Mouse (Mus musculus) myocyte (in vitro differentiated cells): Measurements from ENCODE around the gene Esrra. TPM values are rescaled to one million over a fixed set of nuclear protein-coding genes. Genes with fewer than 3 reads are reported as not detected.

Source experiments
- H3K27me3 ChIP-seq: one replicate; pipeline ENCODE4 v1.6.1; 2011; ENCODE audit not compliant: control insufficient read depth, insufficient read depth, insufficient read length
- H3K36me3 ChIP-seq: one replicate; pipeline ENCODE4 v1.6.1; 2011; ENCODE audit not compliant: control insufficient read depth, insufficient read depth
- H3K4me2 ChIP-seq: one replicate; pipeline ENCODE4 v1.6.1; 2011; ENCODE audit warnings: low read depth, control low read depth
- H3K4me3 ChIP-seq: one replicate; pipeline ENCODE4 v1.5.1; 2011; ENCODE audit warnings: mild to moderate bottlenecking, control low read depth, moderate library complexity
- H3K79me2 ChIP-seq: one replicate; pipeline ENCODE4 v1.6.1; 2011; ENCODE audit not compliant: control insufficient read depth, insufficient read depth
- H3ac ChIP-seq: one replicate; pipeline ENCODE4 v1.6.1; 2011; ENCODE audit not compliant: control insufficient read depth, insufficient read length
- CEBPB ChIP-seq: IDR thresholded peaks from 2 replicates; pipeline ENCODE4 v1.6.1; 2011; ENCODE audit warnings: mild to moderate bottlenecking, moderate library complexity; ENCODE audit not compliant: poor library complexity, insufficient read depth, severe bottlenecking
- E2F4 ChIP-seq: IDR thresholded peaks from one replicate; pipeline ENCODE4 v1.6.1; 2011; ENCODE audit warnings: mild to moderate bottlenecking, control low read depth, moderate library complexity; ENCODE audit not compliant: insufficient read depth
- MAX ChIP-seq: IDR thresholded peaks from one replicate; pipeline ENCODE4 v1.6.1; 2011; ENCODE audit warnings: low read depth, mild to moderate bottlenecking, control low read depth
- MYOD1 ChIP-seq, 3 experiments: IDR thresholded peaks; one replicate each; pipeline ENCODE4 v1.6.1; 2011; ENCODE audit warnings: control low read depth in 2 of 3, low read depth in 2 of 3, mild to moderate bottlenecking in 2 of 3, moderate library complexity in 1 of 3; ENCODE audit not compliant: insufficient read length in 2 of 3, control insufficient read depth in 1 of 3
- MYOG ChIP-seq, 3 experiments: IDR thresholded peaks; one replicate each; pipeline ENCODE4 v1.6.1; 2011; ENCODE audit warnings: control low read depth in 2 of 3, low read depth in 2 of 3, mild to moderate bottlenecking in 2 of 3; ENCODE audit not compliant: insufficient read length in 2 of 3, control insufficient read depth in 1 of 3, insufficient read depth in 1 of 3
- POLR2A ChIP-seq: IDR thresholded peaks from one replicate; pipeline ENCODE4 v1.6.1; 2011; ENCODE audit warnings: low read depth, mild to moderate bottlenecking, control low read depth, moderate library complexity; ENCODE audit not compliant: insufficient read length
- POLR2AphosphoS2 ChIP-seq: IDR thresholded peaks from one replicate; pipeline ENCODE4 v1.6.1; 2011; ENCODE audit warnings: low read depth, control low read depth; ENCODE audit not compliant: insufficient read length
- REST ChIP-seq: IDR thresholded peaks from one replicate; pipeline ENCODE4 v1.6.1; 2011; ENCODE audit warnings: mild to moderate bottlenecking, control low read depth, moderate library complexity; ENCODE audit not compliant: insufficient read depth, insufficient read length
- SRF ChIP-seq: IDR thresholded peaks from one replicate; pipeline ENCODE4 v1.6.1; 2011; ENCODE audit warnings: low read depth; ENCODE audit not compliant: control insufficient read depth, insufficient read length
- TCF12 ChIP-seq: IDR thresholded peaks from one replicate; pipeline ENCODE4 v1.6.1; 2011; ENCODE audit warnings: mild to moderate bottlenecking, control low read depth; ENCODE audit not compliant: poor library complexity, insufficient read depth, severe bottlenecking
- TCF3 ChIP-seq: IDR thresholded peaks from one replicate; pipeline ENCODE4 v1.6.1; 2011; ENCODE audit warnings: low read depth, control low read depth; ENCODE audit not compliant: insufficient read length
- USF1 ChIP-seq: IDR thresholded peaks from one replicate; pipeline ENCODE4 v1.6.1; 2011; ENCODE audit warnings: low read depth, mild to moderate bottlenecking, control low read depth, moderate library complexity
- polyA plus RNA-seq: library from polyadenylated mRNA; unstranded; fragments of >200 nt; fragmentation: generic; extraction: Trizol; gene quantifications from one replicate; pipeline ENCODE4 v1.2.1, GENCODE M21; 2012; ENCODE audit warnings: missing spikeins

The Esrra gene
- polyA plus RNA-seq, 1 experiment, result 52.7 TPM

DNA sequence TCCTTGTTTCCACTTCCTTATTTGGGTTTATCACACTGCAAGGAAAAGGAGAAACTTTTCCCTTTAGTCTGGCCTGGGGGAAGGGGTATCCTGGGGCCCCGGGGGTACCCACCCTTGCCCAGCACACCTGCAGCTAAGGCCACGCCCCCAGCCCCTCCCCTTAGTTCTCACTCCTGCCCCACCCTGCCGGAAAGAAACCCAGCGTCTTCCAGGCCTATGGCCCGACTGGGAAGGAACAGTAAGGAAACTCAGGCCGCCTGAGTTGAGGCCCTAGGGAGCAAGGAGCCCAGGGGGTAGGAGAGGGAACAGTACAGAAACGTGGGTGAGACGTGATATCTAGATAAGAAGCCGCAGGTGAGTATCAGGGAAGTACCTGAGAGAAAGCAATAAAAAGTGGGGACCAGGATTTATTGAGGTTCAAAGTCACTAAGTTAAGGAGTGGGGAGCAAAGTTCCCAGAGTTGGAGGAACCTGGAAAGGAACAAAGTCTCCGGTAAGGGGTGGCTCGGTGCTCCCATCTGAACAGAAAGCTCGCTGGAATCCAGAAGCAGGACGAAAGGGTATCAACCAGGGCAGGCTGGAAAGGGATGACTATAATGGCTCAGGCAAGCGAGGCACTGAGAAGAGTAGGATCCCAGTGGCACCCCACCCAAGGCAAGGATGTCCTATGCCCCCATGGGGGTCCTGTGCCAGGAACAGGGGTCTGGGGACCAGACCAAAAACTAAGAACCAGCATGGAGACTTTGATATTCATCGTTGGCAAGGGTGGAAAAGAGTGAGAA is 47.1 kb upstream of the Esrra start:
- Histone ChIP-seq H3K27me3 (no peaks in the 10 kb centered on the region), H3K36me3 (no peaks in the 10 kb centered on the region), H3K4me2 (peak overlapping the region; percentile 90), H3K4me3 (peak overlapping the region; percentile 61), H3ac (peak overlapping the region; percentile 60), H3K79me2 (peaks cover 16% of the 10 kb centered on the region)
- TF ChIP-seq SRF (no peak), E2F4 (no peak), POLR2AphosphoS2 (no peak), MAX (no peak), CEBPB (no peak), TCF3 (no peak), POLR2A (no peak), USF1 (no peak), TCF12 (no peak), REST (no peak), MYOD1 (IDR thresholded peaks at IDR 0.05; ENCODE audit: control insufficient read depth in 1 of 3, insufficient read length in 2 of 3, low read depth in 2 of 3) (no peak), MYOG (IDR thresholded peaks at IDR 0.05; ENCODE audit: control insufficient read depth in 1 of 3, insufficient read depth in 1 of 3, insufficient read length in 2 of 3, low read depth in 2 of 3) (no peak)

DNA sequence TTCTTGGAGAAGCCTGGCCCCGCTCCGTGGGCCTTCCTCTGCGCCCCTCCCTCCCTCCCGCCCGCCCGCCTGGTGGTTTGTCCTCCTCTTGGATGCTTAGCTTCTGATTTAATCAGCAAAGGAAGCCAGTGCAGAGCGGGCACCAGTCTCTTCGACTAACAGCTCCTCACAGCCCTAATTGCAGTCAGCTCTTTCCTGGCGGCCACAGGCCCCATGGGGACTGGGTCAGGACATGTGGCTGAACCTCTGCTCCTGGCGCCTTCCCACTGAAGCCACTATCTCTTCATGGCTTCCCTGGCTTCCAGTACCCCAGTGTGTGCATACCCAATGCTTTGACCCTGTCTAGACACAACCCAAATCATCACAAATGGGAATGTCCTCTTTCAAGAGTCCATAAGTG is 34.8 kb upstream of the Esrra start:
- TF ChIP-seq MAX (no peak), POLR2A (no peak), MYOG (IDR thresholded peaks at IDR 0.05; ENCODE audit: control insufficient read depth in 1 of 3, insufficient read depth in 1 of 3, insufficient read length in 2 of 3, low read depth in 2 of 3) (no peak), MYOD1 (IDR thresholded peaks at IDR 0.05; ENCODE audit: control insufficient read depth in 1 of 3, insufficient read length in 2 of 3, low read depth in 2 of 3) (no peak), REST (no peak)
- peaks cover 5% of the 10 kb centered on the region for H3K36me3 ChIP-seq
- H3K4me2 ChIP-seq, result no peak overlapping the region
- no peaks in the 10 kb centered on the region for H3K79me2 ChIP-seq
- no peak overlapping the region for H3ac ChIP-seq
- H3K4me3 ChIP-seq, result no peak overlapping the region
- no peaks in the 10 kb centered on the region for H3K27me3 ChIP-seq

DNA sequence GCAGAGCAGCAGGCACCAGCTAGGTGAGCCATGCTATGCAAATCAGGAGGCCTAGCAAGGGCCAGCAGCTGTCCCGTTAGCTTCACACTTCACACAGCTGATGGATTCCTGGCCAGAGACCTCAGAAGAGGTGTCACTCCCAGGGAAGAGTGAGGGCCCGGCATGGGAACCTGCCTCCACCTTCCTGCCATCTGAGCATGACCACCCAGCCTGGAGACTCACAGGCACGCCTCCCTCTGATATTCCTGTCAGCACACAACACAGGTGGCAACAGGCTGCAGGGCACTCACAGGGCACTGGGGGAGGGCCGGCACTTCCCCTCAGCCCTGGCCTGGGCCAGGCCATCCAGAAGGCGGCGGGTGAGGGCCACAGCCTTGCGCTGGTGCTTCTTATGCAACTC is 33.8 kb upstream of the Esrra start:
- no peaks in the 10 kb centered on the region for H3K27me3 ChIP-seq
- TF ChIP-seq TCF3 (no peak), POLR2AphosphoS2 (no peak), TCF12 (no peak), MAX (no peak), MYOG (IDR thresholded peaks at IDR 0.05; ENCODE audit: control insufficient read depth in 1 of 3, insufficient read depth in 1 of 3, insufficient read length in 2 of 3, low read depth in 2 of 3) (no peak), POLR2A (no peak)
- no peak overlapping the region for H3K4me3 ChIP-seq
- no peaks in the 10 kb centered on the region for H3K79me2 ChIP-seq
- H3K4me2 ChIP-seq, result no peak overlapping the region
- H3ac ChIP-seq, result no peak overlapping the region
- H3K36me3 ChIP-seq, result peaks cover 5% of the 10 kb centered on the region

DNA sequence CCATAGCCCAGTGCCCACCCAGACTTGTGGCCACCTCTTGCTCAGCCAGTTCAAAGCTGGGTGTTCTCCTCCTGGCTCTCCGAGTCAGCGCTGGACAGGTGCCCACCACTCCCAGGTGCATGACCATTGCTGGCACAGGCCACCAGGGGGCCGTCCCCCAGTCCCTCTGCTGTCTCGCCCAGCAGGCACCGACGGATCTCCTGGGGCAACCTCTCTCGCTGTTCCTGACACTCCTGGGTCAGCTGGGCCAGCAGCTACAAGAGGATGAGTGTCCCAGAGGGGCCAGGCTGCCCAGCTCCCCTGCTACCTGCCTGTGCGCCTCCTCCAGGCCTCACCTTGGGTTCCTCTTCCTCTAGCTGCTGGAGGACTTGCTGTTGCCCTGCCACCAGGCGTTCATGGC is 32.4 kb upstream of the Esrra start:
- Histone ChIP-seq H3K4me3 (no peak overlapping the region), H3K27me3 (no peaks in the 10 kb centered on the region), H3ac (no peak overlapping the region), H3K36me3 (no peaks in the 10 kb centered on the region), H3K79me2 (no peaks in the 10 kb centered on the region), H3K4me2 (no peak overlapping the region)
- TF ChIP-seq E2F4 (no peak), MYOD1 (IDR thresholded peaks at IDR 0.05; ENCODE audit: control insufficient read depth in 1 of 3, insufficient read length in 2 of 3, low read depth in 2 of 3) (peak in 1 of 3 experiments; percentile 43), USF1 (no peak), POLR2A (no peak), MAX (no peak), TCF3 (no peak), MYOG (IDR thresholded peaks at IDR 0.05; ENCODE audit: control insufficient read depth in 1 of 3, insufficient read depth in 1 of 3, insufficient read length in 2 of 3, low read depth in 2 of 3) (peak in 2 of 3 experiments; percentile 2 to 22), TCF12 (no peak), SRF (no peak), CEBPB (no peak), REST (no peak), POLR2AphosphoS2 (peak; percentile 59)

DNA sequence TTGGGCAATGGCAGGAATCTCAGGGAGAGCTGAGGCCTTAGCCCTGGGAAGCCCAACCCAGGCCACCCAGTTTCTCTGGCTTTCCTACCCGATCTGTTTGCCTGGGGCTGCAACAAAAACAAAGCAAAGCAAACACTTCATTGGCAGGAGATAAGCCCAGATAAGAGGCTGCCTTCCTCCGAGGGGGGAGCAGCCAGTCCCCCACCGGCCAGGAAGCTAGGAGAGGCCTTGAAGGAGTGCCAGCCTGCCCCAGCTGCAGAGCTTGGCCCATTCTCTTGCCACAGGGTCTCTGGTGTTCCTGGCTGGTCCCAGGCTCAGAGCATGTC is 31.1 kb upstream of the Esrra start:
- no peak for TF ChIP-seq SRF
- no peak for TF ChIP-seq MAX
- TF ChIP-seq POLR2AphosphoS2, result peak; percentile 6
- TF ChIP-seq POLR2A, result peak; percentile 14
- TF ChIP-seq MYOG (IDR thresholded peaks at IDR 0.05; ENCODE audit: control insufficient read depth in 1 of 3, insufficient read depth in 1 of 3, insufficient read length in 2 of 3, low read depth in 2 of 3), result peak in 1 of 3 experiments; percentile 6

More for the DNA sequence above, 31.1 kb upstream of the Esrra start:
- Histone ChIP-seq H3K36me3 (no peaks in the 10 kb centered on the region), H3K4me2 (peak overlapping the region; percentile 98), H3K79me2 (no peaks in the 10 kb centered on the region), H3ac (peak overlapping the region; percentile 63), H3K4me3 (peak overlapping the region; percentile 86), H3K27me3 (no peaks in the 10 kb centered on the region)
